Mouse (Mus musculus) megakaryocyte-erythroid progenitor cell, adult 5-6 weeks (primary cell): ENCODE measurements at regions not wholly inside any gene's neighbourhood (a gene's known extent, or its start where the extent isn't known, plus 50 kb on each side); places are given as distances from the start of the nearest gene placed in this dataset.

Source experiments
- ATAC-seq: replicated peaks from 2 replicates; pipeline ENCODE4 v1.8.0; 2016; ENCODE audit warnings: mild to moderate bottlenecking, inconsistent platforms; ENCODE audit not compliant: severe bottlenecking, poor library complexity, low FRiP score, low TSS enrichment

DNA sequence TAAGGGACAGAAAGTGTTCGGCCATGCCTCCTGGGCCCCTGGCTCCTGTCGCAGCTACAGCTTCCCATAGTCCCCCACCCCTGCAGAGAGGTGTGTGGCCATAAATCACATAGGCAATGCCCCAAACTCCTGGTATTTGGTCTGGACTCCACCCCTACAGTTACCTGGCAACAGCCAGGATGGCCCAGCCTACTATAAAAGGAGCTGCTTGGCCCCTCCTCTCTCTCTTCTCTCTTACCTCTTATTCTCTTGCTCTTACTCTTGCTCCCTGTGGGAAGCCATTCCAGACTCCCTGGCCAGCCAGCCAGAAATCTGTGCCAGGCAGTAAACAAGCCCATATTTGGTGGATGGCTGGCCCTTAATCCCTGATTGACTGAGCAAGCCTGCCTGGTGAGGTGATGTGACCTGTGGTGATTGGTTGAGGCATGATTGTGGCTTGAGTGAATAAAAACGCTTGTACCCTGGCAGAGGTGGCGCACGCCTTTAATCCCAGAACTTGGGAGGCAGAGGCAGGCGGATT, 56.4 kb upstream of the Nap1l1 start:
- no peak for ATAC-seq

DNA sequence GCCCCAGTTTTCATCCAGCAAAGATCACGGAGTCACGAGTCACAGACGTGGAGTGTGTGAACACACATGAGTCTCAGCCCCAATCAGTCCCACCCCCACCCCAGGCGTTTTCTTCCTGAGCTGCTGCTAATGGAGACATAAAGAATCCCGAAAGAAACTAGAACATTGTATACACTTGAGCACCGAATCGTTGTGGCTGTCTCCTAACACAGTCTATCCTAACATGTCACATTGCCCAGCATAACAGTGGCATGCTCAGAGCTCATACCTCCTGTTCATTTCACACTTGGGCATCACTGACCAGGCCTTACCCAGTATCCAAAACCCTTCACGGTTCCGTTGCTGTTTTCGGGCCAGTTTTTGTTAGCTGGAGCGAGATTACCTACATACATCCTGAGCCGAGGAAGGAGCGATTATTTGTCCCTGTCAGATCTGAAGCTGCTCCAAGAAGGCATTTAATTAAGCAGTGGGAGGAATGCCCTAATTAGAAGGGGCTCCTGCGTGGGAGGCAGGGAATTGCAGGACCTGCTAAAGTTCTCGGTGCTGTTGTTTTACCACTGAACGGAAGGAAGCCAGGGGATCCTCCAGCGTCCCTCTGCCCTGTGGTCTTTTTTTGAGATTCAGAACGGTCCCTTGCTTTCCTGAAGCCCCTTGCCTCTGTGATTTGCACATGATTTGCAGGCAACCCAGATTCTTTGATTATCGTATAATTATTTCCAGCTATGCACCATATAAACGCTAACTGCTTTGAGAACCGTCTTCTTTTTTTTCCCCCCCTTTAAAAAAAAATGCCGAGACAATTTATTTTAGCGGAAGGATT, 53.4 kb upstream of the Nap1l1 start:
- ATAC-seq = no peak

DNA sequence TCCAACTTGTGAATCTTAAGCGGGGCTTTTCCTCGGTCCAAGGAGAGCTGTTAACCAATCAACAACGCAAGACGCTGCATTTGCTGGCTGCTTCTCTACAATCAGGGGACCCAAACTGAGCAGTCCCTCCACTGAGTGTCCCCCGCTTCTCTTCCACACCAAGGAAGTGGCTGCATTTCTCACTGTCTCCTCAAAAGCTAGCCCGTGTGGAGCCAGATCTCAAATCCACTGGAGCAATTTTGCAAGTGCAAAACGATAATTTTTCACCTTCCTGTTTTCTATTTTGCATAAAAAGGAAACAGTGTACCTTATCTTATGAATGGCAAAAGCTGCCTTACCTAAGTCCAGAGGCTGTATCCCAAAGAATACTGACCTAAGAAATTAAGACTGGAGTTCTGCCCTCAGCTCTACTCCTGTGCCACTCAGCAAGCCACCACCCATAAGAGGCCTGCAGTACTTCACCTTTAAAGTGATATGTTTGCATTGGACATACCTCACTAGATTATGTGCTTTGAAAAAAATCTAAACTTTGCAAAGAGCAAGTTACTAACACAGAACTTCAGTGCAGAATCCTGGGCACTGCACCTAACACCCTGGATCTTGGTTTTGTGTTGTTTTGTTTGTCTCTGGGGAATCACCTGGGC, 52.7 kb upstream of the Nap1l1 start:
- ATAC-seq = no peak

DNA sequence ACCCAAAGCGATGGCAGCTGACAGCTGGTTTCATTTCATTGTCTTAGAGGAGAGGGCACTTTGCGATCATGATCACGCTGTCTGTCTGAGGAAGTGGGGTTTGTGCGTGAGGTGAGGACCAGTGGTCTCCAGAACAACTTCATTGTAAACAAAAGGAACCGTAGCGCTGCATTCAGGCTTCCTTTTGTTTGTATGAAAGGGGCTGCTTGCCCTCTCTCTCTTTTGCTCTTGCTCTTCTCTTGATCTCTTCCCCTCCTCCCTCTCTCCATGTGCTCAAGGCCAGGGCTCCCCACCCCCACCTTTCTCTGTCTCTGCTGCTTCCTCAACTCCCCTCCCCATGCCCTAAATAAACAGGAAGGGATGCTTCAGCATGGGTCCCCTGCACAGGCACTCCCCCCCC, 51.0 kb upstream of the Nap1l1 start:
- no peak for ATAC-seq

DNA sequence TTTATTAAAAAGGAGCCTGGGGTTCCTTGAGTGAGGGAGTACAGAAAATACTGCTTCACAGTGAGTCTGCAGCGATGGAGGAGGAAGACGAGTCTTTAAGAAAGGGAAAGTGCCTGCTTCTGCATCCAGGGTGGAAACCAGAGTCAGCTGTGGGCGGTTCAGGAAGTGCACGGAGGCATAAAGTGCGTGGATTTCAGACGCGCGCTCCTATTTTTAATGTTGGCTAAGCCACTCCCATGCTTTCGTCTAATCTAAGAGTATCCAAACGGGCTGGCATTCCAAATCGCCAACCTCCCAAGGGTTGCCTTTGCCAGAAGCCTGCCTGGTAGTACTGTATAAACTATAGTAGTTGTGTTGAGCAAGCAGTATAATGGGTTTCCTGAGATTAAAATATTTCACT, 50.4 kb upstream of the Nap1l1 start:
- ATAC-seq = peak; percentile 77
